Mouse (Mus musculus) limb, embryonic 15.5 days (tissue): ENCODE measurements around the gene Zbp1. TPM values are rescaled to one million over a fixed set of nuclear protein-coding genes. Genes with fewer than 3 reads are reported as not detected.

ENCODE experiments used
- ATAC-seq: fragments of 200-750 bp; cut with Nextera tagmentation; 2 replicates; pipeline ENCODE4 v1.8.0; 2017; ENCODE audit warnings: low read depth, moderate TSS enrichment; ENCODE audit not compliant: insufficient number of reproducible peaks, low FRiP score, low TSS enrichment
- H3K27ac ChIP-seq: fragments of 300-500 bp; sonication (generic); 2 replicates; pipeline ENCODE4 v1.5.1; 2015; ENCODE audit warnings: moderate library complexity, mild to moderate bottlenecking, inconsistent platforms
- H3K27me3 ChIP-seq: fragments of 300-500 bp; sonication (generic); 2 replicates; pipeline ENCODE4 v1.6.1; 2015; ENCODE audit warnings: inconsistent platforms
- H3K36me3 ChIP-seq: fragments of 300-500 bp; sonication (generic); 2 replicates; pipeline ENCODE4 v1.6.1; 2015; ENCODE audit warnings: inconsistent platforms
- H3K4me1 ChIP-seq: fragments of 300-500 bp; sonication (generic); 2 replicates; pipeline ENCODE4 v1.6.1; 2015; ENCODE audit warnings: inconsistent platforms
- H3K4me2 ChIP-seq: fragments of 300-500 bp; sonication (generic); 2 replicates; pipeline ENCODE4 v1.6.1; 2015; ENCODE audit warnings: mild to moderate bottlenecking, inconsistent platforms
- H3K4me3 ChIP-seq: fragments of 300-500 bp; sonication (generic); 2 replicates; pipeline ENCODE4 v1.5.1; 2015; ENCODE audit warnings: mild to moderate bottlenecking, inconsistent platforms
- H3K9ac ChIP-seq: fragments of 300-500 bp; sonication (generic); 2 replicates; pipeline ENCODE4 v1.6.1; 2015; ENCODE audit warnings: inconsistent platforms
- H3K9me3 ChIP-seq: fragments of 300-500 bp; sonication (generic); 2 replicates; pipeline ENCODE4 v1.6.1; 2016; ENCODE audit warnings: inconsistent platforms
- WGBS: fragments of 180-500 bp; shearing (Covaris S2); methylation state at CpG from one replicate; pipeline ENCODE4 v1.1.7; 2015; 5-methylcytosine and 5-hydroxymethylcytosine counted together
- polyA plus RNA-seq: library from polyadenylated mRNA; unstranded; fragments of >200 nt; fragmentation: Nextera tagmentation; extraction: Ambion mirVana; gene quantifications from 2 replicates; pipeline ENCODE4 v1.2.1, GENCODE M21; 2015

Gene Zbp1
- polyA plus RNA-seq: 0.64 and 0.88 TPM in 2 replicates

GRCm38 (mm10) chr2:173218416-173219141 is at the start of gene Zbp1:
Zbp1 (minus strand) TSS chr2:173218923.
- WGBS: 60% methylated on average over 11 of the region's 11 CpGs
- Histone ChIP-seq H3K27me3 (no peaks in the 10 kb centered on the region), H3K36me3 (no peaks in the 10 kb centered on the region), H3K4me3 (no peak within 1 kb of the TSS), H3K9me3 (no peaks in the 10 kb centered on the region), H3K4me2 (no peak within 1 kb of the TSS), H3K4me1 (peaks cover 18% of the 10 kb centered on the region; the same call in 1 of the 2 replicates), H3K27ac (no peak within 1 kb of the TSS), H3K9ac (no peak within 1 kb of the TSS)
- no peak for ATAC-seq

DNA sequence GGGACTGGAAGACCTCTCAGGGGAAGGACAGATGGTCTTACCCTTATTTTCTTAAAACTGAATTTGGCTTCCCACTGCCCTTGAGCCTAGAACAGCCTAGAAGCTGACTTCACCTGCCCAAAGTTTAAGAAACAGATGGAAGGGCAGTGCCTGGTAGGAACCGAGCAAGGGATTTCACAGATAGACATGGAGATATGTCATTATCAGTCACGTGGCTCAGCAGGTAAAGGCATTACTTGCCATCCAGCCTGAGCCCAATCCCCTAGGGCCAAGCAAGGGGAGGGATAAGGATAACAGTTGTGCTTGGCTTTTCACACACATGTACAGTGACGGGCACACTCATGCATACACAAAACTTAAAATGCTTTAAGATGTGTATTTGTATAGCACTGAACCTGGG is 48.8 kb upstream of the Zbp1 start:
- no peaks in the 10 kb centered on the region for H3K27me3 ChIP-seq
- no peaks in the 10 kb centered on the region for H3K36me3 ChIP-seq
- H3K4me1 ChIP-seq: peaks cover 95% of the 10 kb centered on the region
- 73% methylated on average over 3 of the region's 3 CpGs for WGBS
- no peak overlapping the region for H3K4me3 ChIP-seq
- no peak overlapping the region for H3K27ac ChIP-seq
- no peak overlapping the region for H3K4me2 ChIP-seq
- no peaks in the 10 kb centered on the region for H3K9me3 ChIP-seq
- H3K9ac ChIP-seq: no peak overlapping the region
- ATAC-seq: no peak

GRCm38 (mm10) chr2:173266349-173267112 is 47.8 kb upstream of the Zbp1 start:
- Histone ChIP-seq H3K27ac (no peak overlapping the region), H3K9me3 (no peaks in the 10 kb centered on the region), H3K4me3 (no peak overlapping the region), H3K27me3 (no peaks in the 10 kb centered on the region), H3K4me2 (peak overlapping the region; percentile 10; the same call in 1 of the 2 replicates), H3K36me3 (no peaks in the 10 kb centered on the region), H3K4me1 (peaks cover 95% of the 10 kb centered on the region), H3K9ac (no peak overlapping the region)
- 52% methylated on average over 25 of the region's 25 CpGs for WGBS
- ATAC-seq: no peak

GRCm38 (mm10) chr2:173265468-173266265 is 46.9 kb upstream of the Zbp1 start:
- Histone ChIP-seq H3K27ac (no peak overlapping the region), H3K9me3 (no peaks in the 10 kb centered on the region)
- no peak for ATAC-seq

DNA sequence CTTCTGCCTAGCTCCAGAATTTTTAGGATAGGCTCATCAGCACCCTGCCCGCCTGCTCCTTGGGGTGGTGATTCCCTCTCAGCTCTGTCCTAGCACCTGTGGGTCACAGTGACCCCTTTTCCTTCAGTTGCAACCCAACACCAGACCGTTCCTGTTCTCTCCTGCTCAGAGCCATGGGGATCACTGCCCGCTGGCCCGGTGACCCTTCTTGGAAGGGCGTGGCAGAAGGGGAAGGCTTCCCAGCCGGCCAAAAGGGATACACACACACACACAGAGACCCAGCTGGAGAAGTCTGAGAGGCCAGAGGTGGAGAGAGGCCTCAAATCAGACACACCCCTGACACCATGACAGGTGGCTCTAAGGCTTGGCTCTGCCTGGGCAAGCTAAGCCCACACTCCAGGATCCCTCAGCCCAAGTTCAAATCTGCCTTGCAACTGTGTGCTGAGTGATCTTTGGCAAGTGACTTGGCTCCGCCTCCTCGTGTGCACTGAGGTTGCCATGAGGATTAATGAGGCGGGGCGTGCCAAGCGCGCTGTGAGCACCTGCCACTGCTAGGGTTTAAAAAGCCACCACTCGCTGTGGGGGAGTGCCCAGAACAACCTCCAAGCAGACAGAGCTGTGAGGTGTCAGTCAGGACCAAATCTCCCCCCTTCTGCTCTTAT is 45.9 kb upstream of the Zbp1 start:
- no peaks in the 10 kb centered on the region for H3K27me3 ChIP-seq
- H3K4me1 ChIP-seq: peaks cover 95% of the 10 kb centered on the region
- H3K9me3 ChIP-seq: no peaks in the 10 kb centered on the region
- no peak overlapping the region for H3K4me3 ChIP-seq
- no peaks in the 10 kb centered on the region for H3K36me3 ChIP-seq
- ATAC-seq: no peak
- WGBS: 25% methylated on average over 13 of the region's 13 CpGs
- no peak overlapping the region for H3K4me2 ChIP-seq
- no peak overlapping the region for H3K27ac ChIP-seq
- no peak overlapping the region for H3K9ac ChIP-seq

More at GRCm38 (mm10) chr2:173265468-173266265, 46.9 kb upstream of the Zbp1 start:
- H3K4me1 ChIP-seq: peaks cover 95% of the 10 kb centered on the region
- 82% methylated on average over 22 of the region's 22 CpGs for WGBS
- no peak overlapping the region for H3K4me2 ChIP-seq
- no peak overlapping the region for H3K4me3 ChIP-seq
- no peaks in the 10 kb centered on the region for H3K27me3 ChIP-seq
- no peak overlapping the region for H3K9ac ChIP-seq
- H3K36me3 ChIP-seq: no peaks in the 10 kb centered on the region

DNA sequence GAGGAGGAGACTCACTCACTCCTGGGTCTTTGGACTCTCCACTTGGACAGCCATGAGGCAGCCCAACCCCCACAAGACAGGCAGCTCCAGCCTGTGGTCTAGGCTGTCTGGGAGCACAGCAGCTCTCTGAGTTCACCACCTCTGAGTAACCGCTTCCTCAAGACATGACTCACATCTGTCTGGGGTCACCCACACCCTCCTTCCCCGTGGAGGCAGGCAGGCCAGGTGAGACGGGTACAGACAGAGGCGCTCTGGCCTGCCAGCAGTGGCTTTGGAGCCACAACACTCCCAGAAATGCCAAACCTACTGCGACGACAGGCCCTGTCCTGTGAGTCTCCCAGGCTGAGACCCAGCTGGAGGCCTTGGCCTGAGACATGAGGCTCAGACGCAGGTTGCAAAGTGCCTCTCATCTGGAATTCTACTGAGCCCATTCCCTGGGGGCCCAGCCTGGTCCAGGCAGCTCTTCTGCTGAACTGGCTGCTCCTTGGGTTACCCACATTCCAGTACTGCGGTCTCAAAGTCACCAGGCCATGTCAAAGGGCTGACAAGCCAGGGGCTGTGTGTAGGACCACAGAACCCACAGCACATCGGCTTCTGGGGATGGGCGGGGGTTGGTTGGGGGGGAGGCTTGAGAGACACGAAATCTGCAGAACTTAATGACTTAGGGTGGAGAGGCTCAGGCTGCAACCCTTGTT is 45.1 kb upstream of the Zbp1 start:
- H3K27me3 ChIP-seq: no peaks in the 10 kb centered on the region
- no peaks in the 10 kb centered on the region for H3K36me3 ChIP-seq
- H3K27ac ChIP-seq: no peak overlapping the region
- no peak overlapping the region for H3K9ac ChIP-seq
- ATAC-seq: no peak
- no peaks in the 10 kb centered on the region for H3K9me3 ChIP-seq
- no peak overlapping the region for H3K4me3 ChIP-seq
- no peak overlapping the region for H3K4me2 ChIP-seq
- WGBS: 45% methylated on average over 11 of the region's 11 CpGs
- H3K4me1 ChIP-seq: peaks cover 99% of the 10 kb centered on the region

- Histone ChIP-seq H3K4me2 (no peak overlapping the region), H3K36me3 (no peaks in the 10 kb centered on the region), H3K27me3 (no peaks in the 10 kb centered on the region), H3K9me3 (no peaks in the 10 kb centered on the region), H3K27ac (peak overlapping the region; percentile 57; the same call in 1 of the 2 replicates), H3K9ac (no peak overlapping the region), H3K4me1 (peaks cover 100% of the 10 kb centered on the region), H3K4me3 (no peak overlapping the region)
- WGBS: 28% methylated on average over 10 of the region's 10 CpGs
- ATAC-seq: no peak
Measured at GRCm38 (mm10) chr2:173261497-173261896, 42.8 kb upstream of the Zbp1 start.

GRCm38 (mm10) chr2:173258459-173259091 is 39.9 kb upstream of the Zbp1 start:
- WGBS: 56% methylated on average over 9 of the region's 9 CpGs
- Histone ChIP-seq H3K27ac (no peak overlapping the region), H3K9me3 (no peaks in the 10 kb centered on the region), H3K4me1 (peaks cover 100% of the 10 kb centered on the region), H3K9ac (no peak overlapping the region), H3K27me3 (no peaks in the 10 kb centered on the region), H3K36me3 (no peaks in the 10 kb centered on the region), H3K4me3 (no peak overlapping the region), H3K4me2 (no peak overlapping the region)
- ATAC-seq: no peak

DNA sequence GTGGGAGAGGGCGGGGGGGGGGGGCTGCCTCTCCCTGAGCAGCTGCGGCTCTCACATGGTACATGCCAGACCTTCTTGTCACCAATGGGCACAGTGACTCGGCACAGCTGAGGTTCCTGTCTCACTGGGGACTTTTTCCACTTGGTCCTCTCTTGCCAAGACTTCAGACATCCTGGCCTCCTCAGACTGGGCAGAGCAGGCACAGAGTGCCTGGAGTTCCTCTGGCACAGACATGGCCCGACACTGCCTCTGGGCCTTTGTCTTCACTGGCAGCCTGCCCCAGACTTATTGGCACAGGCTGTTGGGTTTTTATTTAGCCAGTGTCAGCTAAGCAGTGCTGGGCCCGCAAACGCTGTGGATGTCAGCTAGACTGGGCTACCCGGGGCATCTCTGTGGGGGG is 38.9 kb upstream of the Zbp1 start:
- 0 out of 2 replicates have a peak, but pooled peaks have one; percentile 40 for ATAC-seq
- WGBS: 34% methylated on average over 7 of the region's 7 CpGs

DNA sequence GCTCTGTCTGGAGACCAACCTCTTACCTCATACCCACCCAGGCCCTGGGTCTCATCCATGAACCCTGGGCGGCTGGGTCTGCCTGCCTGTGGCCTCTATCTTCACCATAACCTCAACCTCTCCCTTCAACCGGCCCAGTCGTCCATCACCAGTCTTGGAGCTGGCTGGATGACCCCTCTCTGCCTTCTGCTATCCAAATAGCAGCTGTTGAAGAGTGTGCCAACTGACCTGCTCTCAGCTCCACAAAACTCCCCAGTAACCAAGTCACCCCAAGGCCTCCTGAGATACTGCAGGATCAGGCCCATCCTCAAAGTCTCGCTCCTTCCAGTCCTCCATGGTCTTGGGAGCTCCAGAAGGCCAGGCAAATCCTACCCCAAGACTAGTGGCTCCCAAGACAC is 37.8 kb upstream of the Zbp1 start:
- Histone ChIP-seq H3K9ac (no peak overlapping the region), H3K27me3 (no peaks in the 10 kb centered on the region), H3K4me3 (no peak overlapping the region), H3K4me2 (no peak overlapping the region), H3K27ac (no peak overlapping the region; the same call in 1 of the 2 replicates), H3K4me1 (peaks cover 99% of the 10 kb centered on the region), H3K36me3 (no peaks in the 10 kb centered on the region), H3K9me3 (no peaks in the 10 kb centered on the region)
- ATAC-seq: no peak
- 65% methylated on average over 4 of the region's 4 CpGs for WGBS

More for the DNA sequence above, 38.9 kb upstream of the Zbp1 start:
- no peaks in the 10 kb centered on the region for H3K9me3 ChIP-seq
- no peak overlapping the region for H3K4me2 ChIP-seq
- H3K36me3 ChIP-seq: no peaks in the 10 kb centered on the region
- H3K4me3 ChIP-seq: no peak overlapping the region
- H3K27ac ChIP-seq: peak overlapping the region; percentile 60; the same call in 1 of the 2 replicates
- H3K9ac ChIP-seq: no peak overlapping the region
- peaks cover 100% of the 10 kb centered on the region for H3K4me1 ChIP-seq
- no peaks in the 10 kb centered on the region for H3K27me3 ChIP-seq
